8 mouse cellular contexts compared by ENCODE assay signal in genomic region chr11:20455865-20456648, GRCm38 (mm10).
DNase-seq lines count a peak whose midpoint lies in the region; ATAC-seq and TF ChIP-seq lines count a peak whose summit lies in the region.

No protein-coding gene starts in this region.

- 3% methylated on average over 19 of the region's 19 CpGs for WGBS in hindbrain, embryonic 10.5 days
- 5% methylated on average over 19 of the region's 19 CpGs for WGBS in limb, embryonic 14.5 days

- H3K9ac ChIP-seq in limb, embryonic 14.5 days (ENCODE audit: low read depth, low read length, severe bottlenecking), result peak overlapping the region; percentile 58; the same call in 1 of the 2 replicates

- peak overlapping the region; percentile 94 for H3K4me3 ChIP-seq in megakaryocyte, embryonic 14.5 days (replicated peaks)
- peak overlapping the region; percentile 68 for H3K4me3 ChIP-seq in hindbrain, embryonic 10.5 days
- H3K4me3 ChIP-seq in limb, embryonic 14.5 days (replicated peaks; ENCODE audit: low read length), result peak overlapping the region; percentile 54

- peak; percentile 54 to 63 for DNase-seq in cerebellum, postnatal 25 days
- peak; percentile 60 for DNase-seq in hindbrain, embryonic 10.5 days (ENCODE audit: low spot score)
- DNase-seq in limb, embryonic 14.5 days (ENCODE audit: low spot score), result no peak
- peak; percentile 66 for DNase-seq in retina, embryonic 14.5 days (ENCODE audit: low spot score)
- DNase-seq in urinary bladder, postnatal 36 days (ENCODE audit: low spot score in 2 of 2), result no peak

- no peak for TF ChIP-seq POLR2A in limb, embryonic 14.5 days (IDR thresholded peaks at IDR 0.05; ENCODE audit: borderline replicate concordance, extremely low read depth, insufficient read depth, insufficient read length)

- peak overlapping the region; percentile 70; the same call in 1 of the 2 replicates for H3K27ac ChIP-seq in hindbrain, embryonic 10.5 days
- H3K27ac ChIP-seq in limb, embryonic 14.5 days (replicated peaks; ENCODE audit: low read depth, low read length), result no peak overlapping the region

- H3K36me3 ChIP-seq in megakaryocyte, embryonic 14.5 days (replicated peaks; ENCODE audit: low read length), result no peaks in the 10 kb centered on the region
- H3K36me3 ChIP-seq in hindbrain, embryonic 10.5 days, result no peaks in the 10 kb centered on the region
- H3K36me3 ChIP-seq in limb, embryonic 14.5 days (ENCODE audit: control insufficient read depth, insufficient read depth, low read length), result no peaks in the 10 kb centered on the region

- H3K9me3 ChIP-seq in megakaryocyte, embryonic 14.5 days, result peaks cover 7% of the 10 kb centered on the region; the same call in 1 of the 2 replicates
- H3K9me3 ChIP-seq in hindbrain, embryonic 10.5 days, result no peaks in the 10 kb centered on the region; the same call in 1 of the 2 replicates
- H3K9me3 ChIP-seq in limb, embryonic 14.5 days (ENCODE audit: control insufficient read depth, low read length), result no peaks in the 10 kb centered on the region

- H3K4me2 ChIP-seq in limb, embryonic 14.5 days (replicated peaks; ENCODE audit: low read depth, low read length, severe bottlenecking), result peak overlapping the region; percentile 96

- no peak for ATAC-seq in megakaryocyte, adult 5-6 weeks (ENCODE audit: poor library complexity, severe bottlenecking)
- ATAC-seq in limb, embryonic 14.5 days (ENCODE audit: low FRiP score, low read depth), result no peak
- ATAC-seq in erythroid progenitor cell, adult 5-6 weeks (replicated peaks; ENCODE audit: low FRiP score, poor library complexity, severe bottlenecking), result no peak

- peaks cover 50% of the 10 kb centered on the region for H3K4me1 ChIP-seq in megakaryocyte, embryonic 14.5 days
- H3K4me1 ChIP-seq in hindbrain, embryonic 10.5 days (replicated peaks), result peaks cover 14% of the 10 kb centered on the region; the same call in 1 of the 2 replicates
- H3K4me1 ChIP-seq in limb, embryonic 14.5 days (ENCODE audit: control insufficient read depth, insufficient read depth, low read length), result peaks cover 14% of the 10 kb centered on the region

- H3K27me3 ChIP-seq in megakaryocyte, embryonic 14.5 days (replicated peaks), result peaks cover 46% of the 10 kb centered on the region
- peaks cover 17% of the 10 kb centered on the region for H3K27me3 ChIP-seq in hindbrain, embryonic 10.5 days (ENCODE audit: insufficient read depth, poor library complexity, severe bottlenecking)
- 0 out of 2 replicates have a peak, but pooled peaks cover 12% of the 10 kb centered on the region for H3K27me3 ChIP-seq in limb, embryonic 14.5 days (ENCODE audit: control insufficient read depth, insufficient read depth, low read length)

Comparison
In these comparisons a context has a peak if more than half of its experiments do, and no peak if none do; other contexts are left out.
1. DNase-seq: peak in cerebellum, postnatal 25 days (2 of 2), hindbrain, embryonic 10.5 days (single experiment) and retina, embryonic 14.5 days (single experiment); none in limb, embryonic 14.5 days (single experiment) and urinary bladder, postnatal 36 days (0 of 2).
2. Peak in every context shown above with its lines, with median percentiles within 50 percentile points of each other: H3K4me3 ChIP-seq.